Mouse (Mus musculus): ENCODE data around the gene Snrpb.

Gene Snrpb

GRCm38 (mm10) chr2:130143011-130143410 is 36.2 kb downstream of the Snrpb start:
- no peak for DNase-seq (ENCODE audit: low spot score)

DNA sequence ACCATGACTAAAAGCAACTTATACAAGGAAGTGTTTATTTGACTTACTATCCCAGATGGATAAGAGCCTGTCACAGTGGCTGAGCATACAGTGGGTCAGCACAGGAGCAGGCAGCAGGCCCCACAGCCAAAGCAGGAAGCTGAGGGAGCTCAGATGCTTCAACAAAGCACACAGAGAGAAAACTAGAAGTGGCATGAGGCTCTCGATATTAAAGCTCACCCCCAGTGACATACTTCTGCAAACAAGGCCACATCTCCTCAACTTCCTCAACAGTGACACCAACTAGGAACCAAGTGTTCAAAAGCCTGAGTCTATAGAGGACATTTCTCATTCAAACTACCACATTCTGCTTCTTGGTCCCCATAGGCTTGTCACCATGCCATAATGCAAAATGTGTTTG is 49.5 kb downstream of the Snrpb start:
- no peak for DNase-seq (ENCODE audit: low spot score)

DNA sequence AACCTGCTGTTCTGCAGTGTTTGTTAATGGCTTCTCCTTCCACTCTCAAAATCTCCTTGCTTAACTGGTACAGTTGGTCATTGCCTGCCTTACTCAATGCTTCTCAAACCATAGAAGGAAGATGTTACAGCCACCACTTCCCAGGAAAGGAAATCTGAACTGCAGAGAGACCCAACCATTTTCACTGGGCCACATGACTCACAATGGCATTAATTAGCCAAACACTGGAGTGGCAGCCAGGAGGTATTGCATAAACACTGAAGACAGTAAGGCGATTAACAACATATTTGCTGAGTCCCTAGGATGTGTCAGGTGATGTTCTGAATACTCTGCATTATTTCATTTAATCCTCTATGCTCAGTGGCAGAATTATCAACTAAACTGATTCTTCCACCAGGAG is 53.1 kb downstream of the Snrpb start:
- DNase-seq (ENCODE audit: low spot score) = no peak

GRCm38 (mm10) chr2:130125279-130126059 is 53.7 kb downstream of the Snrpb start:
- no peak for DNase-seq (ENCODE audit: low spot score)

Measured in testis, postnatal 10 days (tissue).